Mouse (Mus musculus): ENCODE measurements around the gene Nlrp4a. TPM values are rescaled to one million over a fixed set of nuclear protein-coding genes. Genes with fewer than 3 reads are reported as not detected.
"Not testable (repeated sequence)": the region's sequence is repeated elsewhere in the genome, so short reads cannot be mapped to it uniquely, and the experiment has no call there.

Nlrp4a gene
- total RNA-seq (2022) = not detected

DNA sequence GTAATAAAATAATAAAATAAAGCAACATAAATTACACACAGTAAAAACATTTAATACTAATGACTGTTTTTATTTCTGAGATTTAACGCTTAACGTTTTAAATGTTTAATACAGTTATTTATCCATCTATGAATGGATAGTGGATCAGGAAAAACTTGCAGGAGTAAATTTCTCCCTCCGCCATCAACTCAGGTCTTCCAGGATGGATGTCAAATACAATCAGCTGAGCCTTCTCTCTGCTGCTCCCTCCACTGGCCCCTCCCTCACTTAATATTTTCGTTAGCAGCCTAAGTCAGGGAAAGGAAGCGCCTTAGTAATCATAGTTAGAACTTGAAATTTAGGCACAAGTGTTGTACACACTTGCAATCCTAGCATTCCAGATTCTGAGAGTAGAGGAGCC, at the start of gene Nlrp4a:
TSS of gene Nlrp4a (plus strand) at position 301 of the 400 bp plus-strand sequence.
- no peak for DNase-seq (ENCODE audit: low spot score in 2 of 2)

DNA sequence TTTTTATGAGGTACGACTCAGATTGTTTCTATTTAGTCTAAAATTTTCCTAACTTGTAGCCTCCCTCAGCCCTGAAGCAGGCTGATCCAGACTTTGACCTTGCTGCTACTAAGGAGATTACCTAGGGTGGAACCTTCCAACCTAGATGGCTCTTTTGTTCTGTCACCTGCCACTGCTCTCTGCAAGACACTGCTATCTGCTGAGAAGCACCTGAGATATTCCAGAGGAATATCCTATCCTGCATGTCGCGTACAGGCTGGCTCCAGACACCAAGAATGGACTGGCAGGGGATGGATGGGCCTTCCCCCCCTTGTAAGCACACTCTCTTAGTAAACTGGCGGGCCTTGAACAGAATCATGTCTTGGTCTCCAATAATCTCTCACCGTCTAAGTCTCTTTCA, 48.2 kb upstream of the Nlrp4a start:
- DNase-seq (ENCODE audit: low spot score in 2 of 2) = not testable (repeated sequence)

- not testable (repeated sequence) for DNase-seq (ENCODE audit: low spot score in 2 of 2)
These were observed 43.8 kb upstream of the Nlrp4a start for GRCm38 (mm10) chr7:26391137-26391536.

DNA sequence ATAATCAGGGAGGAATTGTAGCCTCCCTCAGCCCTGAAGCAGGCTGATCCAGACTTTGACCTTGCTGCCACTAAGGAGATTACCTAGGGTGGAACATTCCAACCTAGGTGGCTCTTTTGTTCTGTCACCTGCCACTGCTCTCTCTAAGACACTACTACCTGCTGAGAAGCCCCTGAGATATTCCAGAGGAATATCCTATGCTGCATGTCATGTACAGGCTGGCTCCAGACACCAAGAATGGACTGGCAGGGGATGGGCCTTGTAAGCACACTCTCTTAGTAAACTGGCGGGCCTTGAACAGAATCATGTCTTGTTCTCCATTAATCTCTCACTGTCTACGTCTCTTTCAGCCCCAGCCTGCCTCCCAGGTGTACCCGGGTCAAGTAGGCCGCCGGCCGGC, 43.1 kb upstream of the Nlrp4a start:
- DNase-seq (ENCODE audit: low spot score in 2 of 2) = not testable (repeated sequence)

DNA sequence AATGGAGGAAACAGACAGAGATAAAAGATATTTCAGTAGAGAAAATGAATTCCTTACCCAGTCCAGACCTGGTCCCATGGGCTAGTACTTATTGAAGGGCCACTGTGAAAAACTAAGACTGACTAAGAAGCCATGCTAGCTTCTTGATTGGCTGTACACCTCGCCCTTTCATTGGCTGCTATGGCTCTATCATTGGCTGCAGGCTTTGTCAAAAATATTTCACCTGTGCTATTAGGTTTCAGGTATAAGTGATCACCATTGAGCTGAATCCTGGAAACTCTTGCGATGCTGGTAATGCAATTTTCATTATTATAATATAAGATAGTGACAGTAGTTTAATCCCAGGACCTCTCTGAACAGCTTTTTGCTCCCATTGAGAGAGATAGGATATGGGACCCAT, 31.3 kb upstream of the Nlrp4a start, which contains the start of gene Nlrp9c:
TSS of gene Nlrp9c (minus strand) at position 101 of the 400 bp plus-strand sequence.
- not testable (repeated sequence) for DNase-seq (ENCODE audit: low spot score in 2 of 2)

- no peak for DNase-seq (ENCODE audit: low spot score in 2 of 2)
These were observed 41.8 kb downstream of the Nlrp4a start for GRCm38 (mm10) chr7:26476690-26477089.

DNA sequence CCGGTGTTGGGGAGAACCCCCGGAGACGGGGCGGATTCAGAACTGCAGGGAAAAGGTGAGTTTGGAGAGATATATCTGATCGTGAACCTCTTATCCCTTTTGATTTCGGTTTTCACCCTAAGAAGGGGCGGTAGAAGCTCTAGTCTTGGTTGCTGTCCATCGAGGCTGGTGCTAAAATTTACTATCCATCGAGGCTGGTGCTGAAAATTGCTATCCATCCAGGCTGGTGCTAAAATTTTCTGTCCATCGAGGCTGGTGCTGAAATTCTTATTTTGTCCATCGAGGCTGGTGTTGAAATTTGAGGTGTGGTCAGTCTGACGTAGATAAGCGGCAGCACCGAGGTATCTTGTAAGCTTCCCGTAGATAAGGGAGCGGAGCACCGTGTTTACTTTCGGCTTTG, 54.6 kb downstream of the Nlrp4a start:
- DNase-seq (ENCODE audit: low spot score in 2 of 2) = not testable (repeated sequence)

Other genes with a start within 250 kb of the Nlrp4a start
- not detected for gene Vmn1r184, start 174.8 kb upstream of the Nlrp4a start, total RNA-seq (2022)
- not detected for gene Cyp2a4, start 127.9 kb upstream of the Nlrp4a start, total RNA-seq (2022)
- not detected for gene Nlrp9c, start 31.4 kb upstream of the Nlrp4a start, total RNA-seq (2022)
- not detected for gene Nlrp9a, start 99.9 kb downstream of the Nlrp4a start, total RNA-seq (2022)
- gene Vmn1r185, start 183.4 kb downstream of the Nlrp4a start, total RNA-seq (2022) = not detected

Measured in layer of hippocampus, adult 8-10 months (tissue).